Mouse (Mus musculus): Measurements from ENCODE around the gene Gm45785.

Gene Gm45785

DNA sequence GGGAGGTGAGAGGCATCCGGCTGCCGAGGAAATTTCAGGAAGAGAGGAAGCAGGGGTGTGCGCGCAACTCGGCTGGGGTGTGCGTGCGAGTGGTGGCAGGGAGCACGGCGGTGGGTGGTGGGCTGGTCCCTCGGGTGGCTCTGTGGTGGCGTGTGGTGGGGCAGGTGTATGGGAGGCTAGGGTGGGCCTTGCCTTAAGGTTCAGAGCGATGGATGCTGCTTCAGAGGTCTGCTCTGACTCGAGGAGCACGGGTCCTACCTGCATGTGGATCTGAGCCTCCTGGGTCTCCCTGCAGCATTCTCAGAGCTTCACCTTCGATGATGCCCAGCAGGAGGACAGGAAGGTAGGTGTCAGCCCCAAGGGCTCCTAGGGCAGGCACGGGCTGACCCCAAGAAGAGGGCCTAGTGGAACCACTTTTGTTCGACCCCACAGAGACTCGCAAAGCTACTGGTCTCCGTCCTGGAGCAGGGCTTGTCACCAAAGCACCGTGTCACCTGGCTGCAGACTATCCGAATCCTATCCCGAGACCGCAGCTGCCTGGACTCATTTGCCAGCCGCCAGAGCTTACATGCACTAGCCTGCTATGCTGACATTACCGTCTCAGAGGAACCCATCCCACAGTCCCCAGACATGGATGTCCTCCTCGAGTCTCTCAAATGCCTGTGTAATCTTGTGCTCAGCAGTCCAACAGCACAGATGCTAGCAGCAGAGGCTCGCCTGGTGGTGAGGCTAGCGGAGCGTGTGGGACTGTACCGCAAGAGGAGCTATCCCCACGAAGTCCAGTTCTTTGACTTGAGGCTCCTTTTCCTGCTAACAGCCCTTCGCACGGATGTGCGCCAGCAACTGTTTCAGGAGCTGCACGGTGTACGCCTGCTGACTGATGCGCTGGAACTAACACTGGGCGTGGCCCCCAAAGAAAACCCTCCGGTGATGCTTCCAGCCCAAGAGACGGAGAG, 1.7 kb upstream of the Gm45785 start, which contains the start of gene Bet1l:
Gene Bet1l (minus strand): TSS at position 28 of the 956 bp plus-strand sequence.
- DNase-seq (ENCODE audit: extremely low spot score, low spot score), result no peak

DNA sequence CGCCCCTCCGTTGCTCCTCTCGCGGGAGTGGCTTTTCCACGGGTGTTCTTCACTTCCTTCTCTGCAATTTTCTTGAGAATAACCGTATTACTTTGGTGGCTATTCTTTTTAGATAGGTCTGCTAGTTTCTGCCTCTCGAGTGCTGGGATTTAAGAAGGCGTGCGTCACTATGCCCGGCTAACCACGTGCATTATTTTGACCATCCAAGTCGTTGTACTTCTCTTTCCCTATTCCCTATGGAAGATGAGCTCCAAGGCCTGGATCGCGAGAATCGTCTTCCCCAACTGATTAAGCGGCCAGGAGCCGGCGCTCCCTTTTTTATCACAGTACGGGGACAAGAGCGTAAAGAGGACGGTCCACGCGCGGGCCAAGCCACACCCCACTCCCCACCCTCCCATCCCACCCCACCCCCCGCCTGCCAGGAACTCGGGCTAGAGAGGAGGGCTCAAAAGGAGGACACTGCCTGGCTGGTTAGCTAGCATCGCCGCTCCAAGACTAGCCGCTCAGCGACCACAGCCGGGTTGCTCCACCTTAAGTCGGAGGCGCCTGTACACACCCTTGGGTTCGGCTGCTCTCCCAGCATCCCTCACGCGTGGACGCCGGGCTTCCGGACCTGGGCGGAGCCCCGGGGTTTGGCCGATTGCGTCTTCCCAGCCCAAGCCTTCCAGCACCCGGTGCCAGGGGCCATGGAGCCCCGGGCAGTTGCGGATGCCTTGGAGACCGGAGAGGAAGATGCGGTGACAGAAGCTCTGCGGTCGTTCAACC, 836 bp upstream of the Gm45785 start, which contains the start of gene Ric8a:
Gene Ric8a (plus strand): TSS at position 173 of the 765 bp plus-strand sequence.
- peak; percentile 79 for DNase-seq (ENCODE audit: extremely low spot score, low spot score)

DNA sequence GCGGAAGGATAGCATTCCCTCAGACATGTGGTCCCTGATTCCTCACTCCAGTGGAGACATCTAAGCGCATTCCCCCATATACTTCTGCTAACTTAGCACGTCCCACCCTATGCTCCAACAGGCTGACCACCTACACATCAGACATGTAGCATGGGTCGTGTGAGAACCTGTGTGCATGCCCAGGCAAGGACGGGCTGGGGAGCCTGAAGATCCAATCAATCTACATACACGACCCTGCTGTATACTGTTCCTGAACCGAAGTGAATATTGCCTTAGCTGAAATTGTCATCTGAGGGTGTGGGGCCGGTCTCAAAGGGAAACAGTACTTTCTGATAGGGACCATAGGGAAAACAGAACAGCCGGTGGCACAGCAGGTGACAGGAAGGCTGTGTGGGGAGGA, 950 bp downstream of the Gm45785 start:
- DNase-seq (ENCODE audit: extremely low spot score, low spot score), result no peak

DNA sequence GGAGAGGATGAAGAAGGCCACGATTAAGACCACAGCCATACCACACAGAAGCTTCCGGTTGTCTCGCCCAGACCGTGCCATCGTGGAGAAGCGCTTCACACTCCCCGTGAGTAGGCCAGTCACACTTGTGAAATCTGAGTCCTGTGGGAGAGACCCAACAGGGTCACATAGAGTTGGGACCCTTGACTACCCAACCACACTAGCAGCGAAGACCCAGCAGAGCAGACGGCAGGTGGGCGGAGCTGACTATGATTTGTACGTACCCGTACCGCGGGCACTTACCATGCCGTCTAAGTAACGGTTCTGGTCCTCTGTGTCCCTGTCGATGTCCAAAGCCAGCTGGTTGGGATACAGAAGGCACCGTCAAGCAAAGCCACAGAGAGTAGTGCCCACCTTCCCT, 1.6 kb downstream of the Gm45785 start:
- DNase-seq (ENCODE audit: extremely low spot score, low spot score), result no peak

DNA sequence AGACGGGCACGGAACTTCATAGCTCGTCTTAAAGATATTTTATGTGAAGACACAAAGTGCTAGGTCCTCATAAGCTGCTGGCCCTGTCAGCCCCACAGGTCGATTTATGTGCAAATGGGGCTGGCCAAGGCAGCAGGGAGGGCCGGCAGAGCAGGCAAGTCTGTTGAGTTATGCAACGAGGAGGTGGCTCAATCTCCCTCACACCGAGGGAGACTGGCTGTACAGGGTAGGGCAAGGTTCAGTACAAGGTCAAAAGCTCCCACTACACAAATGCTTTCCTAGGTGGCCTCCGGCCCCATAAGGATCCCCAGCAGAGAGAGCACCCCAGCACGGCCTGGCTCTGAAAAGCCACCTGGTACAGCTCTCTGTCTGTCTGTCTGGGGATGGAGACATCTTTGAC, 2.7 kb downstream of the Gm45785 start:
- no peak for DNase-seq (ENCODE audit: extremely low spot score, low spot score)

DNA sequence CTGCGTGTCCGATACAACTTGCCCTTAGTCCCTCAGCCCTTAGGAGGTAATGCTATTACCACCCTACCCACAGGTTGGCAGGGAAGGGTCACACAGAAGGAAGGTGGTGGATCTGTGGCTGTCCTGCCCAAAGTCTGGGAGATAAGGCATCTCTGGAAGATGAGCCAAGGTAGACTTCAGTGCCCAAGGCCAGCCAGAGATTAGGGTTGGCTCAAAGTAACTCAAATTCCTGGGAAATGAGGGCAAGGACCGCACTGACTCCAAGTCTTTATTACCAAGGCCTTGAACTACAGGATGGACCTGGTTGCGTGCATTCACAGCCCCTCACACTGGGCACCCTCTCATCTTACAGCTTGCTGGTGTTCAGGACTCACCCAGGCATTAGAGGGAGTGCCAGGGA, 4.2 kb downstream of the Gm45785 start:
- DNase-seq (ENCODE audit: extremely low spot score, low spot score), result no peak

DNA sequence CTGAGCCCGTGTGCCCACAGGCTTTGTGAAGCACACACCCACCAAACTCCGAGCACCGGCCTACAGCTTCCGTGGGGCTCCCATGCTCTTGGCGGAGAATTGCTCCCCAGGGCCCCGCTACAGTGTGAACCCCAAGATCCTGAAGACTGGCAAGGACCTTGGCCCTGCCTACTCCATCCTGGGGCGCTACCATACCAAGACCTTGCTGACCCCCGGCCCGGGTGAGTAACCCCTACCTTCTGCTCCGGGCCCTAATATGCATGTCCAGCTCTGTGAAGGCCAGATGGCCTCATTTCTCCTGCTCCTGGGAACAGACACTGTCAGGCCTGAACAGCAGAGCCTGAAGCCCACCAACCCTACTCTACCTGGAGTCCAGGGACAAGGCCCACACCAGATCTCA, 7.5 kb downstream of the Gm45785 start:
- DNase-seq (ENCODE audit: extremely low spot score, low spot score), result no peak

DNA sequence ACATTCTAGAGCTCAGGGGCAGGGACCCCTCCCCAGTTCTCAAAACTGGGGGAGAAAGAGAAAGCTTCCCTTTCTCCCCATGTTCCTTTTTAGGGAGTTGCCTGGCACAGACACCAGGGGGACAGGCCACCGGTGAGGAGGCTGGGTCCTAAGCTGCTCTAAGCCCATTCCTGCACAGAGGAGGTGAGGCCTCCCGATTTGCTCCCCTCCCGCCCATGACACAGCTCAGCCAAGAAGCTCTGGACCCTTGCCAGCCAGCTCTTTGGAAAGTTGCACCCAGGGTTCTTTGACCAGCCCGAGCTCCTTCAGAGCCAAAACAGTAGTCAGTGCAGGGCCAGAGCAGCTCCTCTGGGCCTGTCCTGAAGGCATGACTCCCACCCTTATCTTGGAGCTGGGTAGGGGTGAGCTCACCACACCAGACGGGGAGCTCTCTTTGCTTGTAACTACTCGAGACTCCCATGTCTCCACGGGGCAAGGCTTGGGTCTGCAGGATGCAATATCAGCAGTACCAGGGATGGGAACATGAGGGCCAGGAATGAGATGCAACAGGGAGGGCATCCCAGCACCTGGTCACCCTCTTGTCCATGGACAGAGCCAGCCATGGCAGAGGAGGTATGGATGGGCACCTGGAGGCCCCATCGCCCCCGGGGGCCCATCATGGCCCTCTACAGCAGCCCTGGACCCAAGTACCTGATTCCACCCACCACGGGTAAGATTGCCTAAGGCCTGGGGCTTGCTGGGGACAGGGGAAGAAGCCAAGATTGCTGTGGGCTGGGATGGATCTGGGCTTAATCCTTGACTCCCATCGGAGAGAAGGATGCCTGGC, 8.2 kb downstream of the Gm45785 start, which contains the start of gene Odf3:
Gene Odf3 (plus strand): TSS at position 51 of the 826 bp plus-strand sequence.
- no peak for DNase-seq (ENCODE audit: extremely low spot score, low spot score)

DNA sequence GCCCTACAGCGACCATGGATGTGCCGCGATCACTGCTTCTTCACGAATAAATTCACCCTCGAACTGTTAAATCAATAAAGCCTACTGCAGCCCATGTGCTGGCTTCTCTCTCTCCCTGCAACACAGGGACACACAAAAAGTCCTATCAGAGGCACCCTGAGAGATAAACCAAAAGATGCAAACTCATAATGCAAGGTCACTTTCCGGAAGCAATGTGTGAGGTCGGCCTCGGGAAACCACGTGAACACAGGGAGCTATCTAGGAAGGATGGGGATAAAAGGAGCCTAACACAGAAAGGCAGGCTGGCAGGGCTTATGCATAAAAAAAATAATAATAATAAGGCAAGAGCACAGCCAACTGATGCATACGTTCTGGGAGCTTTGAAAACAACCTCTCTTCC, 9.5 kb downstream of the Gm45785 start:
- DNase-seq (ENCODE audit: extremely low spot score, low spot score), result no peak

DNA sequence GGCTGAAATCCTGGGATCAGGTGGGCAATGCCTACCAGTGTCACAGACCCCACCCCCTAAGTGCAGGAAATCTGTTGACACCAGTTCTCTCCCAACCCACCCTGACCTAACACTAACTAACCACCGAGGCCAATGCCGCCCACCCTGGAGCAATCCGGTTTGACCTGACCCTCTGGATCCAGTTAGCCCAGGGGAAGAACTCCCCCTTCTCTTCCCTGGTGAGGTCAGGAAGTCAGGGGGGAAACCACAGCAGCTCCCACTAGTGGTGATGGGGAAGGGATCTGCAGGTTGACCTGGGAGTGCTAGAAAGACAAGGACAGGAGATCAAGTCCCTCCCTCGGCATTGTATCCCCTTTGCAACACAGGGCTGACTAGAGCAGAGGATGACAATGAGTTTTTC, 10.4 kb downstream of the Gm45785 start:
- DNase-seq (ENCODE audit: extremely low spot score, low spot score), result no peak

DNA sequence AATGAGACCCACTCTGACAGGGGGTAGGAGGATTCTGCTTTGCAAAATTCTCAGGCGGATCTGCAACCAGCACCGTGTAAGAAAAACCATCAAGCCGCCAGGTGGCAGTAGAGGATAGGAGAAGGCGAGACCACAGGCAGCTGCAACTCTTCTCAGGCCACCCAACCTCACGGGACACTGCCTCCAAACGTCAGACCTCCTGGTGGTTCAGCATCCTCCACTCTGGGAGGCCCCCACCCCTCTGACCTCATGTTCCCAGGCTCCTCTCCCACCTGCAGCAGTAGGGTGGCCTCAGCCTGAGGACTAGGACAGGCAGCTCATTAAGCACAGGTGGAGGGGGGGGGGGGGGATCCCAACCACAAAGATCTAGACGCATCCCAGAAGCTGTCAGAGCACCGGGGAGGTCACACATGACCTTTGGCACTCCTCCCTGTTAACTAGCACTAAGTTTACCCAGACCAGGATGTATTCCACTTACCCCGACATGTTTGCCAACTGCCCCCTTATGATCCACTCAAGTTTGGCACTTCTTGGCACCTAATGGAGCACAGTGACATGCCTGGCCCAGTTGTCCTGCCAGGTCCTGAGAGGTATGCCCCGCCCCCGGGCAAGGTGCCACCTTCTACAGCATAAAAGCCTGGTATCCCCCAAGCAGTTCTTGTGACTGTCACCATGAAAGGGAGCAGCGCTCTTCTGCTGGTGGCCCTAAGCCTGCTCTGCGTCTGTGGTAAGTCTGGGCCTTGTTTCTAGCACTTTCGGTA, 11.0 kb downstream of the Gm45785 start, which contains the start of gene Scgb1c1:
Gene Scgb1c1 (plus strand): TSS at position 643 of the 761 bp plus-strand sequence.
- peak; percentile 93 for DNase-seq (ENCODE audit: extremely low spot score, low spot score)

DNA sequence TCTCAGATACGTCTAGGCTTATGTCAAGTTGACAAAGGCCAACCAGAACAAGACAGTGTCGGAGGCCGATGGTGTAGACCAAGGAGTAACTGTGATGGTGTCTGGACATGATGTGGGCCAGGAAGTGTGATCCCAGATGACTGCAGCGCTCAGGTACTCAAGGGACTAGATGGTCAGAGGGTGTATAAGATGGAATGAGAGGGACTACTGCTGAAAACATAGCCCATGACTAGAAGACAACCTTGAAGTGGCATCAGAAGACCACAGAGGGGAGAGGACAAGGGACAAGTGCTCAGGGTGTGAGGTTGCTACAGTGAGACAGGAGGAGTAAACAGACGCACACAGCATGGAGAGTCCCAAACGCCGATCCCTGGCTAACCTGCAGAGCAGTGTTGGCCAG, 12.3 kb downstream of the Gm45785 start:
- no peak for DNase-seq (ENCODE audit: extremely low spot score, low spot score)

DNA sequence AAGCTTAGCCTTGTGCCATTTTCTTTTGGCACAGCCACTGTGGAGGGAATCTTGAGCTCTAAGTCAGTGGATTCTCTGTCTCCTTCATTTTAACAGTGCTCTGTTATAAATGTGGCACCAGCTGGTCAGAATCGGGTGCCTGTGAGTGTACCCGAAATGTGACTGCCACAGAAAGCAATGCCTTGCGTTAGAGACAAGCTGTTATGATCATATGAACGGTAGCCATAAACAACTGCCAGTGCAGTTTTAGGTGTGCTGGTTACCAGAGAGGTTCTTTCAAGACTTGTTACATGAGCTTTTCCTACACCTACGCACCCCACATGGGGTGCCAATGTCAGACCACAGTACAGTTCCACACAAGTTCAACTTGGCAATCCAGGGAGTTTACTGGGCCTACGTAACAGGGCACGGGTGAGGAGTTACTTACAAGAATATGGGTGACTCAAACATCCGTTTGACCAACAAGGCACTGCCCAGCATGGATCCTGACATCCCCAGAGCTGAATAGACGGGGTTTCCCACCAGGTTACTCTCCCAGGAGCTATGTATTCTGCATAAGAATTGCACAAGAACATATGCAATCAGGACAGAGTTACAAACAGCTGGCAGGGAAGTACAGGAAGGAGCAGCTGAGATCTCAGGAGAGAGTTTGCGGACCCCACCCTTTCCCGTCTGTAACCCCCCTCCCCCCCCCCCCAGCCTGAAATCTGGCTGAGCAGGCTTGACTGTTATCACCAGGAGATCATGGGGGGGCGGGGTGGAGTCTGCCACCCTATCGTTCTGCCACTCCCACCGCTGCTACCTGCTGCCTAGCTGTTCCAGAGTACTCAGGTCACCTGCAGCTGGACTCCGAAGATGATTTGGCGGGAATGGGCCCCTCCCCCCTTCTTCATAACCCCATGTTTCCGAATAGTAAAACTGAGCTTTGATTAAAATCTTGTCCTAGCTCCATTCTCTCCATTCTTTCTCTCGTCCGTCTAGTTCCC, 15.1 kb downstream of the Gm45785 start:
- no peak for DNase-seq (ENCODE audit: extremely low spot score, low spot score)

DNA sequence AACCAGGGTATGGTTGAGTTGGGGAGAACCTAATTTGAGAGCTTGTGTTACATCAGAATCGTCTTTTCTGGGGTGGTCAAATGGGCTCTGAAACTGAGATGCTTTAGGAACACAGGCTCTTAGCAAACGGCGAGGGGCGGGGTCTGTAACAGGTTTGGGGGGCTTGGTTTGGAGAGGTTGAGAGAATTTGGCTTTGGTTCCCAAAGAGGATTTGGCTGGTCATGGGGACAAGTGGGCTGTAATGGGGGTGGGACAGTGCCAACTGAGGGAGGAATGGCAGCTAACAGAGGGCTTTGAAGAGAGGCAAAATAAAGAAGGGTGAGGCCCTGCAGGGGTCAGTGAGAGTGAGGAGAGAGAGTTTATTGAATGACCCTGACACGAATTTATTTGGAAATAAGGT, 16.6 kb downstream of the Gm45785 start:
- DNase-seq (ENCODE audit: extremely low spot score, low spot score), result no peak

DNA sequence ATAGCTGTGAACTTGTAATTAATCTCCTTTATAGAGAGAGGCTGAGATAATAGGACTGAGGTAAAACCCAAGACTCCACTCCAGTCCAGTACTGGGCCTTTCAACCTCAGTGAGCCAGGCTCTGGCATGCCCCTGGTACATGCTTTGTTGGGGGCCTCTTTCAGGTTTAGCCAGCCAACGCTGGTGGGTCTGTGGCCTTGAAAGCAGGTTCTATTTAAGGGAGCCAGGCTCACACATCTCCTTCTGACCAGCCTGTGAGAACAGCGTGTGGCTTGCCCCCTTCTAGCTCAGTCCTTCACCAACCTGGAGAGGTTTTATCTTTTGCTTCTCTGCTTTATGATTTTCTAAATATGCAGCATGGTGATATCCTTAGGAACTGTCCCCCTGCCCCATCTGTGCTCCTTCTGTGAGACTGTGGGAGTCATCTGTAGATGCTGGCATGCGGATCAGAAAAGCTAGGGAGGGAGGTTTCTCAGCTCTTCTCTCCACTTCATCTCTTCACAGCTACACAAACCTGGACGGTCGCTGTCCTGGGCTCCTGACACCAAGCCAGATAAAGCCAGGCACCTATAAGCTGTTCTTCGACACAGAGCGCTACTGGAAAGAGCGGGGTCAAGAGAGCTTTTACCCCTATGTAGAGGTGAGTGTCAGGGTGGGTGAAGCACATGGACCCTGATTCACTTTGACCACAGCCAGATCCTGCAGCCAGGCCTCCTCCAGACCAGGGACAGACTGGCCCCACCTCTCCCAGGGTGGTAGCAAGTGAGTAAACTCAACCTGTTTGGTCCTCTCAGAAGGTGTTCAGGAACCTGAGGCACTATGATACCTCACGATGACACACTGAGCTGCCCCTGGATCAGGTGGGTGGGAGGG, 19.7 kb downstream of the Gm45785 start:
- DNase-seq (ENCODE audit: extremely low spot score, low spot score), result no peak

DNA sequence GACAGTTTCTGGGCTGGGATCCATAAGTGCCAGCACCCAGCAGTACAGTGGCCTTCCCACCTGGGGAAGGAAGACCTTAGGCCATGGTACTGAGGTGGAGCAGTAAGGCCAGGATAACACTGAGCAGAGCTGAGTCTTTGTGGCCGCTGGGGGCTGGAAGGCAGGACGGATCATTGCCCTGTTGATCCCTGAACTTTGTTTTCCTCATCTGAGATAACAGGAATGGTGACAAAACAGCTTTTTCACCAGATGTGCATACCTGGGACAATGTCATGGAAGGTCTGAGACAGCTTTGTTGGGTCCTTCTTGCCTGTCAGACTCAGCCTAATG, 20.4 kb downstream of the Gm45785 start:
- no peak for DNase-seq (ENCODE audit: extremely low spot score, low spot score)

DNA sequence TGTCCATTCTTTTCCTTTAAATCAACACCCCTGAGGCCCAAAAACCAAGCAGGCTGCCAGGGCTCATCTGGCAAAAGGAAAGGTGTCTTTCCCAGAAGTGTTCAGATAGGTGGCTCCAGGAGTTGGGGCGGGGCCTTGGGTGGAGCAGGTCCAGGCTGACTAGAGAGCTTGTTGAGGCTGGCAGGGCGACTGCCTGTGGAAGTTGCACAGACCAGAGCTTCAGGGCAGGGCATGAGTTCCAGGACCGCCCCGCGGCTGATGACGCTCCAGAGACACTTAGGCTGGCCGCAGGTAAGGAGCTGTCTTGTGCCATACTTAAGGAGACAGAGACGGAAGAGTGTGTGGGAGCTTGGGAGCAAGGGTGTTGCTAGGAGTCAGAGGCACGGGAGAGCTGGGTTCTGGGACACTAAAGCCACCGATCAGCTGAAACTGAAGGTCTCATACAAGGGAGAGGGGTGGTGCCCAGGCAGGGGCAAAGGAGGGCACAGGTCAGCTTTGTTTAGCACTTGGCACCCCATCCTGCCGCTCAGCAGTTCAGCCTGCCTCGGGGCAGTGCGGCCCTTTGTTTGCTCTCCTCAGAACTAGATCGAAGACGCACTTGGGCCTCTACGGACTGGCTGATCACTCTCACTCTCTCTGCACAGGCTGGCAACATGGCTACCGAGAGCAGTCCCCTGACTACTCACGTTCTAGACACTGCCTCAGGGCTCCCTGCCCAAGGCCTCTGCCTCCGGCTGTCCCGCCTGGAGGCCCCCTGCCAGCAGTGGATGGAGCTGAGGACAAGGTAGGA, 21.0 kb downstream of the Gm45785 start, which contains the start of gene Urah:
Gene Urah (plus strand): TSS at position 51 of the 790 bp plus-strand sequence.
- no peak for DNase-seq (ENCODE audit: extremely low spot score, low spot score)

DNA sequence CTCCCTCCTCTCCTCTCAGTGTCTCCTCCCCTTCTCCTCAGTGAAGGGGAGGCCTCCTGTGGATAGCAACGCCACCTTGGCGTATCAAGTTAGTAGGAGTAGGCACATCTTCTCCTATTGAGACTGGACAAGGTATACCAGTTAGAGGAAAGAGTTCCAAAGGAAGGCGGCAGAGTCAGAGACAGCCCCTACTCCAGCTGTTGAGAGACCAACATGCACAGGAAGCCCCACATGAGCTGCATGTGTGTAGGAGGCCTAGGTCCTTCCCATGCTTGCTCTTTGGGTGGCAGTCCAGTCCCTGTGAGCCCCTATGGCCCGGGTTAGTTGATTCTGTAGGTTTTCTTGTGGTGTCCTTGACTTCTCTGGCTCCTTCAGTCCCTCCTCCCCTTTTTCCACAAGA, 22.8 kb downstream of the Gm45785 start:
- no peak for DNase-seq (ENCODE audit: extremely low spot score, low spot score)

Measured in neural tube, embryonic 10.5 days (tissue).